Mouse (Mus musculus) liver, postnatal 0 days (tissue): ENCODE measurements at regions not wholly inside any gene's neighbourhood (a gene's known extent, or its start where the extent isn't known, plus 50 kb on each side); places are given as distances from the start of the nearest gene placed in this dataset.

Experiments
- CTCF ChIP-seq: sonication (generic); IDR thresholded peaks from 2 replicates; pipeline ENCODE4 v1.5.1; 2016; ENCODE audit warnings: antibody characterized with exemption, low read depth
- EP300 ChIP-seq: IDR thresholded peaks from 2 replicates; pipeline ENCODE4 v1.6.1; 2016; ENCODE audit warnings: antibody characterized with exemption, low read depth, mild to moderate bottlenecking

- TF ChIP-seq CTCF, result no peak
- TF ChIP-seq EP300, result no peak
Measured at GRCm38 (mm10) chr15:43717035-43717434, 3582.9 kb downstream of the 9330182O14Rik start.
